Mouse (Mus musculus) erythroblast, embryonic 14.5 days (primary cell): ENCODE results near the gene Krt18. TPM values are rescaled to one million over a fixed set of nuclear protein-coding genes. Genes with fewer than 3 reads are reported as not detected.
"Not testable (repeated sequence)": the region's sequence is repeated elsewhere in the genome, so short reads cannot be mapped to it uniquely, and the experiment has no call there.

Experiments
- H3K27me3 ChIP-seq: 2 replicates; pipeline ENCODE4 v1.6.1; 2012; ENCODE audit warnings: inconsistent platforms; ENCODE audit not compliant: control insufficient read depth
- H3K36me3 ChIP-seq: 2 replicates; pipeline ENCODE4 v1.6.1; 2012; ENCODE audit warnings: mild to moderate bottlenecking, inconsistent platforms; ENCODE audit not compliant: control insufficient read depth
- H3K4me1 ChIP-seq: 2 replicates; pipeline ENCODE4 v1.6.1; 2012; ENCODE audit warnings: inconsistent platforms; ENCODE audit not compliant: control insufficient read depth
- H3K4me3 ChIP-seq: replicated peaks from 2 replicates; pipeline ENCODE3; 2012; ENCODE audit warnings: moderate library complexity, mild to moderate bottlenecking, inconsistent platforms
- H3K9me3 ChIP-seq: 2 replicates; pipeline ENCODE4 v1.6.1; 2012; ENCODE audit warnings: low read length, inconsistent platforms, mixed read lengths; ENCODE audit not compliant: control insufficient read depth
- GATA1 ChIP-seq: IDR thresholded peaks from 2 replicates; pipeline ENCODE4 v1.6.1; 2012; ENCODE audit warnings: low read length, inconsistent platforms, mixed read lengths
- TAL1 ChIP-seq: IDR thresholded peaks from 3 replicates; pipeline ENCODE4 v1.6.1; 2012; ENCODE audit warnings: low read length, inconsistent platforms, mixed read lengths
- polyA plus RNA-seq: library from polyadenylated mRNA; stranded (reverse); fragments of >175 nt; gene quantifications from 2 replicates; pipeline ENCODE4 v1.2.3, GENCODE M21; 2012

Krt18 gene
- polyA plus RNA-seq, 1 experiment: 0.13 TPM

- TF ChIP-seq TAL1: no peak
- no peak for TF ChIP-seq GATA1
- Histone ChIP-seq H3K9me3 (peaks cover 6% of the 10 kb centered on the region), H3K27me3 (no peaks in the 10 kb centered on the region), H3K36me3 (peaks cover 11% of the 10 kb centered on the region; the same call in 1 of the 2 replicates), H3K4me3 (no peak overlapping the region), H3K4me1 (peaks cover 8% of the 10 kb centered on the region)
These were observed 32.3 kb upstream of the Krt18 start for GRCm38 (mm10) chr15:101995484-101996236.

- H3K4me1 ChIP-seq, H3K9me3 ChIP-seq, H3K27me3 ChIP-seq, H3K4me3 ChIP-seq: not testable (repeated sequence)
- peaks cover 11% of the 10 kb centered on the region; the same call in 1 of the 2 replicates for H3K36me3 ChIP-seq
These were observed 31.4 kb upstream of the Krt18 start for GRCm38 (mm10) chr15:101996450-101997078.

DNA sequence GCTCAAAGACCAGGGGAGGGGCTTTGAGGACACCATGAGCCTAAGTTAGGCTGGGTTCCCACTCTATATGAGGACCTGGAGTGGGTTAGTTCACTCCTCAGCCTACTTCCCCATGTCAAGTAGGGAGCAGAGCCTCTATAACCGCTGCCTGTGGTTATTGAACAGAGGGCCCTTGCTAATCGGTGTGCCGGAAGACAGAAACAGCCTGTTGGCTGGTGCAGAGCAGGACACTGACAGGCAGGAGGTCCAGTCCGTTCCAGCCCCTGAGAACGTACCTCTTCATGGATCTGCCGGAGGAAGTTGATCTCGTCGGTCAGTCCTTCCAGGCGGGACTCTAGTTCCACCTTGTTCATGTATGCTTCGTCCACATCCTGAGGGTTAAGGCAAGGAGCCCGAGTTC lies 28.8 kb upstream of the Krt18 start:
- peaks cover 25% of the 10 kb centered on the region for H3K27me3 ChIP-seq

DNA sequence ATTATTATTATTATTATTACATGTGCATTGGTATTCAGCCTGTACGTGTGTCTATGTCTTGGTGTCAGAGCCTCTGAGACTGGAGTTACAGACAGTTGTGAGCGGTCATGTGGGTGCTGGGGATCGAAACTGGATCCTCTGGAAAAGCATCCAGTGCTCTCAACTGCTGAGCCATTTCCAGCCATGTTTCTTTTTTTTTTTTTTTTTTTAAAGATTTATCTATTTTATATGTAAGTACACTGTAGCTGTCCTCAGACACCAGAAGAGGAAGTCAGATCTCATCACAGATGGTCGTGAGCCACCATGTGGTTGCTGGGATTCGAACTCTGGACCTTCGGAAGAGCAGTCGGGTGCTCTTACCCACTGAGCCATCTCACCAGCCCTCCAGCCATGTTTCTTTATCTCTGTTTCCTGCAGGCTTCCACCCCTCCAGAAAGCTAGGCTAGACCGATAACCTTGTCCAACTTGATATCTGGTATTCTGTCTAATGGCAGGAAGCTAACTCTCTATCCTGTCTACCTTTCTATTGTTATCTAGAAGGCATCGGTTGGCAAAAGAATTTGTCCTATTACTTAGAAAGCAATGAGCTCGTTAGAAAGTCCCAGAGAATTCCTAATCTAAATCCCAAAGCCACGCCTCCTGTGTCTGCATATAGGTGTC lies 28.2 kb upstream of the Krt18 start:
- Histone ChIP-seq H3K4me1 (peaks cover 10% of the 10 kb centered on the region), H3K4me3 (no peak overlapping the region), H3K27me3 (peaks cover 32% of the 10 kb centered on the region), H3K9me3 (peaks cover 6% of the 10 kb centered on the region), H3K36me3 (peaks cover 11% of the 10 kb centered on the region; the same call in 1 of the 2 replicates)
- TF ChIP-seq TAL1: no peak
- no peak for TF ChIP-seq GATA1

More for the DNA sequence above, 28.8 kb upstream of the Krt18 start:
- H3K9me3 ChIP-seq: peaks cover 6% of the 10 kb centered on the region
- peaks cover 11% of the 10 kb centered on the region; the same call in 1 of the 2 replicates for H3K36me3 ChIP-seq
- H3K4me3 ChIP-seq: no peak overlapping the region
- TF ChIP-seq GATA1: no peak
- no peak for TF ChIP-seq TAL1
- peaks cover 13% of the 10 kb centered on the region for H3K4me1 ChIP-seq

DNA sequence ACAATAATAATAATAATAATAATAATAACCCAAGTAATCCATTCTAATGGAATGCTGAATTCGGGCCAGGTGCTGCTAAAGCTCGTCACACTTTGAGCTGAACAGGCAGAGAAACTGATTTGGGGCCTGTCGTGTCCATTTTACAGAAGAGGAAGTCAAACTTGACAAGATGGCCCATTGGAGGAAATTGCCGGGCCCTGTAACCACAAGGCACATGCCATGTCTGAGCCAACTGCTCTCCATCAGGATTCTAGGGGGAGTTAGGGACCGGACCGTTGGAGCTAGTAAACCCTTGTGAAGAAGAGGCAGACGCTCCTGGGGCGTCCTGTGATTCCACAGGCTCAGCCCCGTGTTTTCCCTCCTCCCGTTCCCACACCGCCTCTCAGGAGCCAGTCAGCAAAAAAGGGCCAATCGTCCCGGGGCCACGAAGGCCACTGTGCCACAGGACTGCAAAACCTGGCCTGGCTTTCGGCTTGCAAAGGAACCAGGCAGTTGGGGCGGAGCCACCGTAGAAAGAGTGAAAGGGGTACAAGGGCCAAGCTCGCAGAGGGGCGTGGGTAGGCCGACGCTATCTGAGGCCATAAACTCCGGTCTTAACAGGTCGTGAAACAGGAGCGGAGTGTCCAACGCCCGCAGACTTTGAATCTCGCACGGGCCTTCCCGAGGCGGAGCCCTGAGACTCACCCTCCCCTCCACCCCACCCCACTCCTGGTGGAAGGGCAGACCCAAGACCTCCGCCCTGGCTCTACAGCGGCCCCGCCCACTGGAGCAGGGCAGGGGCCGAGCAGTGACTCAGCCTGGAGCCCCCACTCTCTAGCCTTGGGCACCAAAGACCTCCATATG lies 25.1 kb upstream of the Krt18 start:
- Histone ChIP-seq H3K4me3 (peak overlapping the region; percentile 47), H3K36me3 (peaks cover 8% of the 10 kb centered on the region; the same call in 1 of the 2 replicates), H3K27me3 (peaks cover 59% of the 10 kb centered on the region), H3K4me1 (peaks cover 6% of the 10 kb centered on the region), H3K9me3 (no peaks in the 10 kb centered on the region)
- no peak for TF ChIP-seq TAL1
- no peak for TF ChIP-seq GATA1

GRCm38 (mm10) chr15:102003516-102003915 lies 24.5 kb upstream of the Krt18 start:
- Histone ChIP-seq H3K4me1 (peaks cover 6% of the 10 kb centered on the region), H3K4me3 (peak overlapping the region; percentile 47), H3K9me3 (no peaks in the 10 kb centered on the region), H3K27me3 (peaks cover 59% of the 10 kb centered on the region), H3K36me3 (peaks cover 4% of the 10 kb centered on the region; the same call in 1 of the 2 replicates)
- TF ChIP-seq GATA1 (no peak), TAL1 (no peak)

DNA sequence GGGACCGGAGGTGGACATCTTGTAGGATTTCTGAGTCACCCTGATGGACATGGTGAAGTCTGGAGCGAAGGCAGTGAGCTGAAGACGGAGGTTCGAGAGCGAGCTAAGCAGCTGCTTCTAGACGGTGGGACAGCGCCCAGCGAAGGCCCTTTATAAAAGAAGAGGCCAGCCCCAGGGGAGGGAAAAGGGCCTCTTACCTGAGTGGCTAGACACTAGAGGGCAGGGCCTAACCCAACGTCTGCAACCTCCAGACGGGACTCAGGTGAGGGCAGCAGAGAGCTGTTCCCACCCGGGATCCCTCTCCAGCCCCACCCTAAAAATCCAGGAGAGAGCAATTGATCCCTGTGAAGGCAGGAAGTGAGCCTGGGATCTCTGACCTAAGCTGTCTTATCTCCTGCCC lies 23.8 kb upstream of the Krt18 start, which contains the start of gene Krt8:
Krt8 (minus strand) TSS at position 294 of the 400 bp plus-strand sequence.
- Histone ChIP-seq H3K4me3 (peak within 1 kb of the TSS; percentile 47), H3K27me3 (peaks cover 59% of the 10 kb centered on the region), H3K4me1 (peaks cover 6% of the 10 kb centered on the region), H3K9me3 (no peaks in the 10 kb centered on the region), H3K36me3 (peaks cover 1% of the 10 kb centered on the region; the same call in 1 of the 2 replicates)
- TF ChIP-seq TAL1 (no peak), GATA1 (no peak)

- Histone ChIP-seq H3K27me3 (peaks cover 59% of the 10 kb centered on the region), H3K4me3 (no peak overlapping the region), H3K36me3 (no peaks in the 10 kb centered on the region; the same call in 1 of the 2 replicates), H3K4me1 (peaks cover 6% of the 10 kb centered on the region), H3K9me3 (no peaks in the 10 kb centered on the region)
- TF ChIP-seq TAL1 (no peak), GATA1 (no peak)
These were observed 22.7 kb upstream of the Krt18 start for GRCm38 (mm10) chr15:102005290-102005689.
